Mouse (Mus musculus): Measurements from ENCODE around the gene Rptor. TPM values are rescaled to one million over a fixed set of nuclear protein-coding genes. Genes with fewer than 3 reads are reported as not detected.

Gene Rptor
- polyA plus RNA-seq, 1 experiment from 2014 or later = 7.1 TPM

DNA sequence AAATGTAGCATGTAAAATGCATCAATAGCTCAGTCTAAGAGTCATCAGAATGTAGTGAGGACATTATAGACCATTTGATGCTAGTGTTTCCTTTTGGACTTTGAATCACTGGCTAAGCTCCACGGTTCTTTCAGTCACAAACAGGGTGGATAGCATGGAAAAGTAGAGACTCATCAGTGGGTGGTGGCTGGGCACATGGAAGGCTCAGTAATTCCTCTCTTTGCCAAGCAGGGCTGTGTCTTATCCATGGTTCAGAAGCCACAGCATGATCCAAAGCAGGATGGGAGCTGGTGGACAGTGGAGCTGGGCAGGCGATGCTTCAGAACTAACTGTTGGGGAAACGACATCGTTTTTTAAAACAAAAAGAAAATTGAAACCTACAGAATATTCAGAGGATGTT is 179.0 kb downstream of the Rptor start:
- no peak for DNase-seq (ENCODE audit: low spot score)
- no peaks in the 10 kb centered on the region for H3K4me1 ChIP-seq (replicated peaks; ENCODE audit: insufficient read depth, low read length)
- H3K9ac ChIP-seq (ENCODE audit: low read depth, low read length) = no peak overlapping the region
- H3K4me3 ChIP-seq (replicated peaks; ENCODE audit: low read depth, low read length) = no peak overlapping the region
- no peaks in the 10 kb centered on the region for H3K9me3 ChIP-seq (replicated peaks; ENCODE audit: low read length)
- H3K27me3 ChIP-seq (ENCODE audit: insufficient read depth, low read length) = no peaks in the 10 kb centered on the region
- H3K27ac ChIP-seq = no peak overlapping the region
- no peak overlapping the region for H3K4me2 ChIP-seq (ENCODE audit: low read length)
- no peak for ATAC-seq (replicated peaks; ENCODE audit: low FRiP score, low read depth)
- 89% methylated on average over 4 of the region's 4 CpGs for WGBS
- H3K36me3 ChIP-seq (ENCODE audit: insufficient read depth, low read length) = no peaks in the 10 kb centered on the region
- TF ChIP-seq CTCF (IDR thresholded peaks at IDR 0.05; ENCODE audit: low read depth) = no peak

DNA sequence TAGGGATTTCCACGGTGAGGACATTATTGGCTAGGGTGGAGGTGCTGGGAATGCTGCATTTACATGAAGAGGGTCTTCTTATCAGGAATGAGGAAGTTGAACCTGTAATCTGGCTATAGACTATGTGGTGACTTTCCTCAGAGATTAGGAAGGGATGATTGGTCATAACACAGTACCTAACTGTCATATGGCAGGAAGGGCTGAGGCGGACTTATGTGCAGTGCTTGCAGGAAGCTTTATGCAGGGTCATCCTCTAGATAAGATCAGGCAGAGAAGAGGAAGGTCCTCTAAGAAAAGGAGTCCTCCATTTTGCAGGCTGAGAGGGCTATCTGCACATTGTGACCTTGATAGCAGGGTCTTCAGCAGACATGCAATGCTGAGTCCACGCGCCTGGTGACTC is 180.9 kb downstream of the Rptor start:
- Histone ChIP-seq H3K27ac (no peak overlapping the region), H3K36me3 (ENCODE audit: insufficient read depth, low read length) (no peaks in the 10 kb centered on the region), H3K27me3 (ENCODE audit: insufficient read depth, low read length) (no peaks in the 10 kb centered on the region), H3K9ac (ENCODE audit: low read depth, low read length) (no peak overlapping the region), H3K4me2 (ENCODE audit: low read length) (no peak overlapping the region), H3K9me3 (replicated peaks; ENCODE audit: low read length) (no peaks in the 10 kb centered on the region), H3K4me3 (replicated peaks; ENCODE audit: low read depth, low read length) (no peak overlapping the region), H3K4me1 (replicated peaks; ENCODE audit: insufficient read depth, low read length) (no peaks in the 10 kb centered on the region)
- WGBS = 93% methylated on average over 4 of the region's 4 CpGs
- TF ChIP-seq CTCF (IDR thresholded peaks at IDR 0.05; ENCODE audit: low read depth) = no peak
- ATAC-seq (replicated peaks; ENCODE audit: low FRiP score, low read depth) (no peak), DNase-seq (ENCODE audit: low spot score) (no peak)

DNA sequence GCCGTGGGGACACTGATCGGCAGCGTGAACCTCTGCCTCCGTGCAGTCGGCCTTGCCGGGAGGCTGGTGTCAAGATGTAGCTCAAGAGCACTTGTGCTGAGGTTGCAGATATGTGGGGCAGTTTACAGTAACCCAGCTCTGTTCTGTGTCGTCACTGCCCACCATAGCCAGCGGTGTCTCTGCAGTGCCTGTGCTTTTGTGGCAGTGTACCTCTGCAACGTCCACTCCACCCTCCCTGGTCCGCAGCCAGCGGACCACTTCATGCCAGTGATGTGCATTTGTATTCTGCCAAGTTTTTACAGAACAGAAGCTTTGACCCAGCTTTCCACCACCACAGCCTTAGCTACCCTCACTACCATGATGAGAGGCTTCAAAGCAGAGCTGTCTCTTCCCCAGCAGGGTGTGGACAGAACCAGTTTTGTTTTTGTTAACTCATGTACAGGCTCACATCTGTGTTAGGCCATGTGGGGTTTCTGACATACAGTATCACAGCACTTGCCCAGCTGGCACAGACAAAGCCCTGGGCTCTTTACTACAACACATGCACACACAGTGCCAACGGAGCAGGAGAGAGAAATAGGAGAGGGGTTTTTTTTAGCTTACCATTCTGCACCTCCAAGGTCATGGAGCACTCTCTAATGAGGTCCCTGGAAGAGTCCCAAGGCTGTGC is 182.1 kb downstream of the Rptor start:
- H3K27ac ChIP-seq = no peak overlapping the region
- no peak overlapping the region for H3K4me2 ChIP-seq (ENCODE audit: low read length)
- H3K4me3 ChIP-seq (replicated peaks; ENCODE audit: low read depth, low read length) = no peak overlapping the region
- ATAC-seq (replicated peaks; ENCODE audit: low FRiP score, low read depth) (no peak), DNase-seq (ENCODE audit: low spot score) (no peak)
- H3K9ac ChIP-seq (ENCODE audit: low read depth, low read length) = no peak overlapping the region
- TF ChIP-seq CTCF (IDR thresholded peaks at IDR 0.05; ENCODE audit: low read depth) = no peak
- no peaks in the 10 kb centered on the region for H3K9me3 ChIP-seq (replicated peaks; ENCODE audit: low read length)
- no peaks in the 10 kb centered on the region for H3K27me3 ChIP-seq (ENCODE audit: insufficient read depth, low read length)
- 84% methylated on average over 12 of the region's 12 CpGs for WGBS
- no peaks in the 10 kb centered on the region for H3K36me3 ChIP-seq (ENCODE audit: insufficient read depth, low read length)
- H3K4me1 ChIP-seq (replicated peaks; ENCODE audit: insufficient read depth, low read length) = peaks cover 6% of the 10 kb centered on the region; the same call in 1 of the 2 replicates

GRCm38 (mm10) chr11:119785661-119786384 is 183.1 kb downstream of the Rptor start:
- peaks cover 10% of the 10 kb centered on the region; the same call in 1 of the 2 replicates for H3K4me1 ChIP-seq (replicated peaks; ENCODE audit: insufficient read depth, low read length)
- no peak for ATAC-seq (replicated peaks; ENCODE audit: low FRiP score, low read depth)
- WGBS = 89% methylated on average over 7 of the region's 7 CpGs
- TF ChIP-seq CTCF (IDR thresholded peaks at IDR 0.05; ENCODE audit: low read depth) = no peak
- DNase-seq (ENCODE audit: low spot score) = no peak
- no peak overlapping the region for H3K4me3 ChIP-seq (replicated peaks; ENCODE audit: low read depth, low read length)
- H3K36me3 ChIP-seq (ENCODE audit: insufficient read depth, low read length) = no peaks in the 10 kb centered on the region
- H3K27me3 ChIP-seq (ENCODE audit: insufficient read depth, low read length) = no peaks in the 10 kb centered on the region
- no peak overlapping the region for H3K4me2 ChIP-seq (ENCODE audit: low read length)
- no peaks in the 10 kb centered on the region for H3K9me3 ChIP-seq (replicated peaks; ENCODE audit: low read length)
- H3K27ac ChIP-seq = no peak overlapping the region
- H3K9ac ChIP-seq (ENCODE audit: low read depth, low read length) = no peak overlapping the region

DNA sequence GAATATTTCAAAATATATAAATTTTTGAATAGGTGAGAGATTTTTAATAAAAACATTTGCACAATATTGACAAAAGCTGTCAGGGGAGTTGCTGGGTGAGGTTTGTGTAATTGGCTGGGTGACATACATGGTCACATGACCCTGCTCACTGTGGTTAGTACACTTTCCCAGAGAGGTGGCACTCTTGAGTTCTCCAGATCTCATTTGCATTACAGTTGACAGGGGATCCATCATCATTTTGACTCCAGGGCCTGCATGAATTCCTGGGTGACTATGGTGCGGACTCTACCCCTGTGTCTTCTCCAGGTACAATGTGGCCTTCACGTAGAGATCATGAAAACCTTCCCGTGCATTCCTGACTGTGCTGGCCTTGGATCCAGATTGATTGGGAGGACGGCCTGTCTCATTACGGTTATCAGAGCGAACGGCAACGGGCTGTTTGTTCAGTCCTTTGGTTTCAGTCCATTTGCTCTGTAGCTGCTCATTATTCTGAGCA is 183.7 kb downstream of the Rptor start:
- no peak overlapping the region for H3K27ac ChIP-seq
- H3K36me3 ChIP-seq (ENCODE audit: insufficient read depth, low read length) = no peaks in the 10 kb centered on the region
- no peaks in the 10 kb centered on the region for H3K9me3 ChIP-seq (replicated peaks; ENCODE audit: low read length)
- TF ChIP-seq CTCF (IDR thresholded peaks at IDR 0.05; ENCODE audit: low read depth) = peak; percentile 20; the same call in 1 of the 2 replicates
- no peak for DNase-seq (ENCODE audit: low spot score)
- ATAC-seq (replicated peaks; ENCODE audit: low FRiP score, low read depth) = no peak
- H3K4me3 ChIP-seq (replicated peaks; ENCODE audit: low read depth, low read length) = no peak overlapping the region
- no peak overlapping the region for H3K9ac ChIP-seq (ENCODE audit: low read depth, low read length)
- H3K4me1 ChIP-seq (replicated peaks; ENCODE audit: insufficient read depth, low read length) = peaks cover 10% of the 10 kb centered on the region; the same call in 1 of the 2 replicates
- no peaks in the 10 kb centered on the region for H3K27me3 ChIP-seq (ENCODE audit: insufficient read depth, low read length)
- 74% methylated on average over 8 of the region's 8 CpGs for WGBS
- no peak overlapping the region for H3K4me2 ChIP-seq (ENCODE audit: low read length)

GRCm38 (mm10) chr11:119788488-119788887 is 185.8 kb downstream of the Rptor start:
- no peak overlapping the region for H3K4me2 ChIP-seq (ENCODE audit: low read length)
- no peak overlapping the region for H3K9ac ChIP-seq (ENCODE audit: low read depth, low read length)
- DNase-seq (ENCODE audit: low spot score) = no peak
- whole genome bisulfite sequencing = 75% methylated on average over 7 of the region's 7 CpGs
- no peaks in the 10 kb centered on the region for H3K9me3 ChIP-seq (replicated peaks; ENCODE audit: low read length)
- TF ChIP-seq CTCF (IDR thresholded peaks at IDR 0.05; ENCODE audit: low read depth) = no peak
- no peaks in the 10 kb centered on the region for H3K36me3 ChIP-seq (ENCODE audit: insufficient read depth, low read length)
- peaks cover 19% of the 10 kb centered on the region for H3K4me1 ChIP-seq (replicated peaks; ENCODE audit: insufficient read depth, low read length)
- H3K4me3 ChIP-seq (replicated peaks; ENCODE audit: low read depth, low read length) = no peak overlapping the region
- H3K27me3 ChIP-seq (ENCODE audit: insufficient read depth, low read length) = no peaks in the 10 kb centered on the region
- no peak for ATAC-seq (replicated peaks; ENCODE audit: low FRiP score, low read depth)
- no peak overlapping the region for H3K27ac ChIP-seq

Measured in kidney, postnatal 0 days (tissue).